Mouse (Mus musculus) heart, embryonic 15.5 days (tissue): ENCODE results near the gene Akap11. TPM values are rescaled to one million over a fixed set of nuclear protein-coding genes. Genes with fewer than 3 reads are reported as not detected.

Source experiments
- ATAC-seq: fragments of 200-750 bp; cut with Nextera tagmentation; replicated peaks from 2 replicates; pipeline ENCODE4 v1.8.0; 2017; ENCODE audit warnings: low read depth, moderate TSS enrichment; ENCODE audit not compliant: insufficient number of reproducible peaks, insufficient read depth, low FRiP score
- H3K27ac ChIP-seq: fragments of 300-500 bp; sonication (generic); 2 replicates; pipeline ENCODE4 v1.5.1; 2015; ENCODE audit warnings: mild to moderate bottlenecking, inconsistent platforms
- H3K27me3 ChIP-seq: fragments of 300-500 bp; sonication (generic); 2 replicates; pipeline ENCODE4 v1.6.1; 2015; ENCODE audit warnings: inconsistent platforms
- H3K36me3 ChIP-seq: fragments of 300-500 bp; sonication (generic); 2 replicates; pipeline ENCODE4 v1.6.1; 2015; ENCODE audit warnings: mild to moderate bottlenecking, inconsistent platforms
- H3K4me1 ChIP-seq: fragments of 300-500 bp; sonication (generic); replicated peaks from 2 replicates; pipeline ENCODE4 v1.6.1; 2015; ENCODE audit warnings: inconsistent platforms
- H3K4me2 ChIP-seq: fragments of 300-500 bp; sonication (generic); 2 replicates; pipeline ENCODE4 v1.6.1; 2015; ENCODE audit warnings: inconsistent platforms, mild to moderate bottlenecking, moderate library complexity
- H3K4me3 ChIP-seq: fragments of 300-500 bp; sonication (generic); 2 replicates; pipeline ENCODE4 v1.5.1; 2015; ENCODE audit warnings: mild to moderate bottlenecking, inconsistent platforms
- H3K9ac ChIP-seq: fragments of 300-500 bp; sonication (generic); 2 replicates; pipeline ENCODE4 v1.6.1; 2015; ENCODE audit warnings: mild to moderate bottlenecking, inconsistent platforms
- H3K9me3 ChIP-seq: fragments of 300-500 bp; sonication (generic); replicated peaks from 2 replicates; pipeline ENCODE4 v1.6.1; 2016; ENCODE audit warnings: inconsistent platforms
- WGBS: fragments of 180-500 bp; shearing (Covaris S2); methylation state at CpG from one replicate; pipeline ENCODE4 v1.1.7; 2015; ENCODE audit warnings: mixed read lengths; 5-methylcytosine and 5-hydroxymethylcytosine counted together
- polyA plus RNA-seq: library from polyadenylated mRNA; unstranded; fragments of >200 nt; fragmentation: Nextera tagmentation; extraction: Ambion mirVana; gene quantifications from 2 replicates; pipeline ENCODE4 v1.2.1, GENCODE M21; 2015

Akap11 gene
- polyA plus RNA-seq, 1 experiment from 2014 or later = 13.4 TPM

DNA sequence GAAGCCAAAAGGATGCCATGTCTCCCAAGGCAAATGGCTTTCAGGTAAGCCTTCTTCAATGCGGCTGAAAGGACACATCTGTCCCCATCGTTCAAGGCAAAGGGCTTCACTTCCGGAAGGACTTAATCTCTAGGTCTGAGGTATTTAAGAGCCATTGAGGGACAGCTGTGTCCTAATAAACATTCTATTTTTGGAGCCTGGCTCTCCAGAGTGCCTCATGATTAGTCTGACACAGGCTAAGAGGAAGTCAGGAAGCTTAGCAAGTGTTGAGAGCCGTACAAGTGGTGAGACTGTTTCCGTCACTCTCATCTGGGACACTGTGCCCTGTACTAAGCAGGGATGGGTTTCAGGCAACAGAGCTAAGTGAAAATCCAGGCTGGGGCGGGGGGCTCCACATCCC is 12.2 kb upstream of the Akap11 start:
- no peak overlapping the region for H3K4me3 ChIP-seq
- H3K4me1 ChIP-seq = peaks cover 16% of the 10 kb centered on the region
- H3K36me3 ChIP-seq = no peaks in the 10 kb centered on the region
- no peaks in the 10 kb centered on the region for H3K27me3 ChIP-seq
- H3K27ac ChIP-seq = peak overlapping the region; percentile 90
- no peak overlapping the region for H3K9ac ChIP-seq
- H3K4me2 ChIP-seq = peak overlapping the region; percentile 49
- ATAC-seq = peak; percentile 94
- no peaks in the 10 kb centered on the region for H3K9me3 ChIP-seq
- 25% methylated on average over 6 of the region's 6 CpGs for WGBS

DNA sequence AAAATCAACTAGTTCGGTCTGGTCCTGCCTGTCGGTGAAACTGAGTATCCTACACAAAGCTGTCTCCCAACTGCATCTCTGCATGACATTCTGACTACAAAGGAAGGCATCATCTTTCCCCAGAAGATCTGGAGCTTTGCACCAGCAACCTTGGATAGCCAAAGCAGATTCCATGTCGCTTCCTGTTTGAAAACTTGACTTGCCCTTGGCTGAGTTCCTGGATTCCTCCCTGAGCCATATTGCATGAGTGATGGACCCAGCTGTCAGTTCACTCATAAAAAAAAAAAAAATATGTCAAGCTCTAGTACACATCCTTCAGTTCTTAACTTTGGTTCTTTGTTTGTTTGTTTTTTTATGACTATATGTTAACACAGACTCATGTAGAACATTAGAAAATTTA is 4.7 kb upstream of the Akap11 start:
- H3K9ac ChIP-seq = no peak overlapping the region
- no peaks in the 10 kb centered on the region for H3K36me3 ChIP-seq
- H3K27me3 ChIP-seq = no peaks in the 10 kb centered on the region
- no peak for ATAC-seq
- H3K4me3 ChIP-seq = no peak overlapping the region
- no peak overlapping the region for H3K4me2 ChIP-seq
- no peak overlapping the region for H3K27ac ChIP-seq
- whole genome bisulfite sequencing = 70% methylated on average over 3 of the region's 3 CpGs
- no peaks in the 10 kb centered on the region for H3K9me3 ChIP-seq
- peaks cover 12% of the 10 kb centered on the region for H3K4me1 ChIP-seq

DNA sequence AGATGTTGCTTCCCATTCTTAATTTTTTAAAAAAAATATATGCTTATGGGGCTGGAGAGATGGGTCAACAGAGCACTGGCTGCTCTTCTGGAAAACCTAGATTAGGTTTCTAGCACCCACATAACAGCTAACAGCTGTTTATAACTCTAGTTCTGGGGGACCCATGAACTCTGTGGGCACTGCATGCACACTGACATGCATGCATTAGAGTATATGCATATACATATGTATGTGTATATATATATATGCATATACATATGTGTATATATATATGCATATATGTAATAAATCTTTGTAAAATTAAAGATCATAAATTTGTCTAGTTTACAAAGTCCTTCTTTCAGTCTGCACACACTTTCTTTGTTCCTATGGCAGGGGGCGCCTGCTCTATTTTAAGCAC is 3.2 kb upstream of the Akap11 start:
- Histone ChIP-seq H3K27ac (no peak overlapping the region), H3K9me3 (no peaks in the 10 kb centered on the region), H3K27me3 (no peaks in the 10 kb centered on the region), H3K4me2 (no peak overlapping the region), H3K36me3 (no peaks in the 10 kb centered on the region), H3K4me3 (no peak overlapping the region), H3K9ac (no peak overlapping the region), H3K4me1 (peaks cover 19% of the 10 kb centered on the region)
- 88% methylated on average over 1 of the region's 1 CpGs for WGBS
- ATAC-seq = no peak

DNA sequence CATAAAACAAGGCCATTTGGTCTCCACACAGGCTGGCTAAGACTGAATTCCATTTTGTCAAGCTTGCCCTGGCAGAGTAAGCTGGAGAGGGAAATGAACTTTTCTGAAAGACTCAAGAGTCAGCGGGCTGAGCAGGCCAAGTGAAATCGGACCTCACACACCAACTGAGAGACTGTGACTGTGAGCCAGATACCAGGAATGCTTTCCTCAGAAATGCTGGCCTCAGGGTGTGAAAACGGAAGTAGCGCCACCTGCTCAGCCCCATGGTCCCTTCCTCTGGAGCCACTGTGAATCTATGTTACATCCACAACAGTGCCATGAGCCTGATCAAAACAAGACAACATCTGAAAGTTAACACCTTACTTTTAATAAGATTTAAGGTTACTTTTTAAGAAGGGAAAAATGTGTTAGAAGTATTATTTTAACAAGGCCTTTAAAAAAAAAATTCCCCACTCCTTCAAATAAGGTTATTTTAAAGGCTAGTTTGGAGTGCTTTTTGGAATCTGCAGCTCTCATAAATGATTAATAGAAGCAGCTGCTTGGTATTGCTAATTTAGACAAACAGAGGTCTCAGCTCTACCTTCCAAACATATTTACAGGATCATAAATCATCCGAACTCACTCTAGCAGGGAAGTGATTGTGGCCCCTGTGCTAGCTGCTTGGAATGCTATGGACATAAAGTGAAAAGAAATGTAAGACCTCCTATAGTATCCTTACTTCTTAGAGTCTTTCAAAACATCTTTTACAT is 2.1 kb upstream of the Akap11 start:
- H3K4me1 ChIP-seq = peaks cover 28% of the 10 kb centered on the region
- H3K9ac ChIP-seq = no peak overlapping the region
- no peaks in the 10 kb centered on the region for H3K36me3 ChIP-seq
- peak overlapping the region; percentile 66 for H3K27ac ChIP-seq
- no peak overlapping the region for H3K4me2 ChIP-seq
- no peak for ATAC-seq
- H3K4me3 ChIP-seq = no peak overlapping the region
- WGBS = 33% methylated on average over 5 of the region's 5 CpGs
- H3K27me3 ChIP-seq = no peaks in the 10 kb centered on the region
- no peaks in the 10 kb centered on the region for H3K9me3 ChIP-seq

DNA sequence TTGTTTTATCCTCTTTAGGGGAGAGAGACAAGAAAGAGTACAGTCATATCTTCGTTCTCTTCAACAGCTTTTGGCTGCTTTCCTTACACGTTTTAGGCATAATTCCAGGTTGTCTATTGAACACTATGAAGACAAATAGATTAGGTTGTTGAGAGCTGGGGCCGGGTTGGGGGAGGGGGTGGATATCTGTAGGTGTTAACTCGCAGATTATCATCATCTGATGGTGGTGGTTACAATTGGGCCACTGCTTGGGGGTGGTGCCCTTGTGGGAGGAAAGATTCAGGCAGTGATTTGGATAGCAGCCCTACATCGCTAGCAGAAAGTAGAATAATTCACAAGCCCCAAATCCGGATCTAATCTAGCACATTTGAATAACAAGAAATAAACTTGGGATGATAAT is 943 bp upstream of the Akap11 start:
- WGBS = 48% methylated on average over 6 of the region's 6 CpGs
- no peak for ATAC-seq
- H3K4me3 ChIP-seq = no peak overlapping the region
- no peaks in the 10 kb centered on the region for H3K27me3 ChIP-seq
- H3K27ac ChIP-seq = peak overlapping the region; percentile 92
- peaks cover 31% of the 10 kb centered on the region for H3K4me1 ChIP-seq
- H3K4me2 ChIP-seq = peak overlapping the region; percentile 81
- H3K9ac ChIP-seq = no peak overlapping the region
- H3K9me3 ChIP-seq = no peaks in the 10 kb centered on the region
- no peaks in the 10 kb centered on the region for H3K36me3 ChIP-seq

DNA sequence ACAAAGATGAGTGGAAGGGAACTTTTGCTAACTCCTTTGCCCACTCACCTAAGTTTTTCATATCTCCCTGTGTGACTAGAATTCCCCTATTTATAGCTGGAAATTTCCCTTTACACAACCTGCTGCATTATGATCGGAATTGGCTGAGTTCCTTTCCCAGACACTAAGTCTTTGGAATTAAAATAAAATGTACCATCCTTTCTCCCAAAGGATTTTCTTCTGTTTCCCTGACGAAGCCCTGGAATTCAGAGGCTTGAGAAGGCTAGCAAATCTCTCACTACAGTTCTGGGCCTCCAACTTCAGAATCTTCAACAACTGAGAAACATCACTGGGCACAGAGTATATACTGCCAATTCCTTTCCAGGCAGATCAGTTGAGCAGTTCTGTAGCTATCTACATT is 1.2 kb downstream of the Akap11 start:
- no peak for ATAC-seq
- Histone ChIP-seq H3K4me1 (peaks cover 47% of the 10 kb centered on the region), H3K27ac (peak overlapping the region; percentile 92), H3K9me3 (no peaks in the 10 kb centered on the region), H3K4me3 (peak overlapping the region; percentile 92), H3K4me2 (peak overlapping the region; percentile 81), H3K9ac (peak overlapping the region; percentile 94), H3K27me3 (no peaks in the 10 kb centered on the region), H3K36me3 (no peaks in the 10 kb centered on the region)
- 37% methylated on average over 2 of the region's 2 CpGs for WGBS

DNA sequence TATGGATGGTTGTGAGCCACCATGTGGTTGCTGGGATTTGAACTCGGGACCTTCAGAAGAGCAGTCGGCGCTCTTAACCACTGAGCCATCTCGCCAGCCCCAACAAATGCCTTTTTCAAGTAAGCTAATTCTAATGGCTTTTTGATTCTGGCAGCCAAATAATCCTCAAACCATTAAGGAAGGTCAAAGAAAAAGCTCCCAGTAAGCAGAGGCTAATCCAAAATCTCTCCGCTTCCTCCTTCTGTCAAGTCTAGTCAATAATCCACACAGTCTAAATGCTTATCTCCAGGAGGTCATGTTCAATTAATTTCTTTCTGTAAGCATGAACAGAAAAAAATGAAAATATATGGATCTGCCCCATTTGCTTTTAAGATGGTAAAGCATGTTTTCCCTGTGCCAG is 2.0 kb downstream of the Akap11 start:
- Histone ChIP-seq H3K4me3 (no peak overlapping the region), H3K4me1 (peaks cover 54% of the 10 kb centered on the region), H3K4me2 (0 out of 2 replicates have a peak overlapping the region, but pooled peaks have one; percentile 81), H3K27ac (no peak overlapping the region), H3K36me3 (no peaks in the 10 kb centered on the region), H3K9ac (no peak overlapping the region), H3K9me3 (no peaks in the 10 kb centered on the region), H3K27me3 (no peaks in the 10 kb centered on the region)
- 96% methylated on average over 5 of the region's 5 CpGs for WGBS
- no peak for ATAC-seq

DNA sequence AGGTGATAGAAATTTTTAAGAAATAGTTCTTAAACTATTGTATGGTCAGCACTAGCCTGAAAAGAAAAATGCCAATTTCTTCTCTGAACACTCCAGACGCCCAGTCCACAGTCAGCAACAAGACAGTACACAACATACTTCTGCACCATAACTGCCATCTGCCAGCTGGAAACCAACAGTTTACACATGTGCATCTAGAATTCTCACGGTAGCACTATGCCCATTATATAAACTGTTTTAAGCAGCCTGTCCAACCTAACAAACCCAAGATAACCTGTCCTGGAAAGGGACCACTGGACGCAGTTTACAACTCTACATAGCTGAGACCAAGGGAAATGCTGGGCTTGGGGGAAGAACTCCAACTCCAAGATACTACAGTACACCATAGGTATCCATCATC is 2.9 kb downstream of the Akap11 start:
- peaks cover 64% of the 10 kb centered on the region for H3K4me1 ChIP-seq
- 76% methylated on average over 3 of the region's 3 CpGs for WGBS
- no peak overlapping the region for H3K4me2 ChIP-seq
- no peak overlapping the region for H3K9ac ChIP-seq
- no peaks in the 10 kb centered on the region for H3K9me3 ChIP-seq
- H3K36me3 ChIP-seq = no peaks in the 10 kb centered on the region
- no peaks in the 10 kb centered on the region for H3K27me3 ChIP-seq
- H3K4me3 ChIP-seq = no peak overlapping the region
- no peak overlapping the region for H3K27ac ChIP-seq
- ATAC-seq = no peak

DNA sequence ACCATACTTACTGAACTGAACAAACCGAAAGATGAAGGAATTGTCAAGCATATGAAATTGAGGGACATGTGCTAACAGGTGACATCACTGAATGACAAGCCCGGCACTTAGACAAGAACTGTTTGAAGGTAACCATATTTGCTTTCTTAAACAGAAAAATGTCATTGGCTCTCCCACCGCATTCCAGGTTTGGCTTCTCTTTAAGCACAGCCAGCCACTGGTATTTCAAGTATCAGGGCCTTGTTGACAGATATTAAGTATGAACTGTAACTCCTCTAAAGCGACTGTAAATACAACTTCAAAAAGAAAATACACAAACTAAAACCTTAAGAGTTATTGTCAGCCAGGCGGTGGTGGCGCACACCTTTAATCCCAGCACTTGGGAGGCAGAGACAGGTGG is 4.3 kb downstream of the Akap11 start:
- no peak overlapping the region for H3K4me3 ChIP-seq
- peak overlapping the region; percentile 66 for H3K27ac ChIP-seq
- no peak for ATAC-seq
- peaks cover 59% of the 10 kb centered on the region for H3K4me1 ChIP-seq
- H3K4me2 ChIP-seq = 0 out of 2 replicates have a peak overlapping the region, but pooled peaks have one; percentile 34
- WGBS = 48% methylated on average over 6 of the region's 6 CpGs
- no peaks in the 10 kb centered on the region for H3K9me3 ChIP-seq
- H3K9ac ChIP-seq = no peak overlapping the region
- no peaks in the 10 kb centered on the region for H3K36me3 ChIP-seq
- H3K27me3 ChIP-seq = no peaks in the 10 kb centered on the region

DNA sequence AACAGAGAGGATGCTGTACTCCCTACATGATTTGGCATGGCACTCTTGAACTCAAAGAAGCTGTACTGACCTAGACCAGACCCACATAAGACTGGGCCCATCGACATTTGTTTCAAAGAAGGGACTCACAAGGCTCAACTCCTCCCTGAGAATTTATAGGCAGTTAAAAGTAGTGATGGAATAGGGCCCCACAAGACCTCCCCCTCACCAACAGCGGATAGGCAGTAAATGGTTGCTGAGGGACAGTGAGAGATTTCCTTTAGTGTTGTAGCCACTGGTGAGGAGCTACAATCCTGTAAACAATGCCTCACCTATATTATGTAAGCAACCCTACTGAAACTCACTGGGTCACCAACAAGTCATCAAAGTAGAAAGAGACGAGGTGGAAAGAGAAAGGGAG is 6.4 kb downstream of the Akap11 start:
- Histone ChIP-seq H3K9ac (no peak overlapping the region), H3K27ac (no peak overlapping the region), H3K27me3 (no peaks in the 10 kb centered on the region), H3K9me3 (no peaks in the 10 kb centered on the region), H3K4me3 (no peak overlapping the region), H3K4me2 (no peak overlapping the region), H3K4me1 (peaks cover 65% of the 10 kb centered on the region), H3K36me3 (no peaks in the 10 kb centered on the region)
- 85% methylated on average over 3 of the region's 3 CpGs for WGBS
- no peak for ATAC-seq

DNA sequence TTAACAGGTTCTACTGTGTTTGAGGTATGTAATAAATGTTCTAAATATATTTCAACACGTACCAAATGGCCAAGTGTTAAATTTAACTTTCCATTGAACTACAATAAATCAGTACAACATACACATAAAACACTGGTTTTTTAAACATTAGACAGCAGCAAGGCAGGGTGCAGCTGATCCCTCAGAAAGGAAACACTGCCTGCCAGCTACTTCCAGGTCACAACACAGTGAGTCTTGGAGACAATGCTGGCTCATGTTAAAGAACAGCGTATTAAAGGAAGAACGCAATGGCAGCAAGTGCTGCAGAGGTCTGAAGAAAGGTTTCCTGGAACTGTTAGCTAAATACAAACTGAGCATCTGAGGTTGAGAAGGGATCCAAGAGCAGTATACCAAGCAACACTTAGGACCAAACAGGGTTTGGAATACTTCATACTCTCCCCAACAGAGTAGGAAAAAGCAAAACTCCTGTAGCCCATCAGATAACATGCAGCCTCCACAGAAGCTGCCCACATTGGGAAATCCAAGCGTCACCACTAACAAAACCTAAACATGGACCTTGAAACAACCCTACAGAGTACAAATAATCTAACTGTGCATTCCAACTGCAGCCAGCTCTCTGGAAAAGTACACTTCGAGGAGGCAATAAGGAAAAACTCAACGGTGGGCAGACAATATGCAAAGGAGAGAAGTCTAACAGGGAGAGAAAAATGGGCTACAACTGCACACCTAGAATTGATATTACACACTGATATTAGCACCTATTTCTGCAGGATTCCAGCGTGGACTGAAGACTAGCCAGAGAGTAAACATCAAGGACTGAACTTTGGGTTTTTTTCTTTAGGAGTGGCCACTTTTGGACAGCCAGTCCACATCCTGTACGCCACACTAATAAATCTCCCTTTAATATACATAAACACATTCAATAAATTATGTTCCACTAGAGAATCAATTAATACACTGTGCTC is 7.9 kb downstream of the Akap11 start:
- no peaks in the 10 kb centered on the region for H3K27me3 ChIP-seq
- peaks cover 64% of the 10 kb centered on the region for H3K4me1 ChIP-seq
- no peak overlapping the region for H3K4me3 ChIP-seq
- no peak overlapping the region for H3K9ac ChIP-seq
- ATAC-seq = no peak
- WGBS = 49% methylated on average over 8 of the region's 8 CpGs
- H3K9me3 ChIP-seq = no peaks in the 10 kb centered on the region
- no peaks in the 10 kb centered on the region for H3K36me3 ChIP-seq
- no peak overlapping the region for H3K4me2 ChIP-seq
- peak overlapping the region; percentile 71 for H3K27ac ChIP-seq
